Mouse (Mus musculus): ENCODE measurements around the gene Prkcz. TPM values are rescaled to one million over a fixed set of nuclear protein-coding genes. Genes with fewer than 3 reads are reported as not detected.
A peak's percentile ranks its signal among the peaks of the same experiment; 100 is the strongest.

The Prkcz gene
- polyA plus RNA-seq, 1 experiment from 2014 or later = 9.3 TPM

DNA sequence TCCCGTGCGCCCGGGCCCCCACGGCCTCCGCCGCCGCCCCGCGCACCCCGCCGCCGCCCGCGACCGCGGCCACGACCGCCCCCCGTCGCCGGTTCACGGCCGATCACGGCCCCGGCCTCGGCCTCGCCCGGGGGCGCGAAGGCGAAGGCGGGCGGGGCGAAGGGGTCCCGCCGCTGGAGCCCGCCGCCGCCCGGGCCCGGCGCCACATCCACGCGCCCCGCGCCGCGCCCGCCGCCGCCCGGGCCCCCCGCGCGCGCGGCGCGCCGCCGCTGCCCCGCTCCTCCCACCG, 138.7 kb downstream of the Prkcz start, which contains the start of gene Ski:
Gene Ski, minus strand, starts transcription at position 41 of the 289 bp plus-strand sequence.
- H3K4me3 ChIP-seq = peak within 1 kb of the TSS; percentile 96
- no peaks in the 10 kb centered on the region for H3K9me3 ChIP-seq (replicated peaks)
- 33% methylated on average over 63 of the region's 63 CpGs for WGBS
- no peak for DNase-seq (ENCODE audit: low spot score)
- H3K27ac ChIP-seq = peak within 1 kb of the TSS; percentile 99
- H3K27me3 ChIP-seq (ENCODE audit: low read depth, poor library complexity, severe bottlenecking) = no peaks in the 10 kb centered on the region
- H3K4me1 ChIP-seq = peaks cover 61% of the 10 kb centered on the region
- H3K36me3 ChIP-seq = peaks cover 8% of the 10 kb centered on the region

DNA sequence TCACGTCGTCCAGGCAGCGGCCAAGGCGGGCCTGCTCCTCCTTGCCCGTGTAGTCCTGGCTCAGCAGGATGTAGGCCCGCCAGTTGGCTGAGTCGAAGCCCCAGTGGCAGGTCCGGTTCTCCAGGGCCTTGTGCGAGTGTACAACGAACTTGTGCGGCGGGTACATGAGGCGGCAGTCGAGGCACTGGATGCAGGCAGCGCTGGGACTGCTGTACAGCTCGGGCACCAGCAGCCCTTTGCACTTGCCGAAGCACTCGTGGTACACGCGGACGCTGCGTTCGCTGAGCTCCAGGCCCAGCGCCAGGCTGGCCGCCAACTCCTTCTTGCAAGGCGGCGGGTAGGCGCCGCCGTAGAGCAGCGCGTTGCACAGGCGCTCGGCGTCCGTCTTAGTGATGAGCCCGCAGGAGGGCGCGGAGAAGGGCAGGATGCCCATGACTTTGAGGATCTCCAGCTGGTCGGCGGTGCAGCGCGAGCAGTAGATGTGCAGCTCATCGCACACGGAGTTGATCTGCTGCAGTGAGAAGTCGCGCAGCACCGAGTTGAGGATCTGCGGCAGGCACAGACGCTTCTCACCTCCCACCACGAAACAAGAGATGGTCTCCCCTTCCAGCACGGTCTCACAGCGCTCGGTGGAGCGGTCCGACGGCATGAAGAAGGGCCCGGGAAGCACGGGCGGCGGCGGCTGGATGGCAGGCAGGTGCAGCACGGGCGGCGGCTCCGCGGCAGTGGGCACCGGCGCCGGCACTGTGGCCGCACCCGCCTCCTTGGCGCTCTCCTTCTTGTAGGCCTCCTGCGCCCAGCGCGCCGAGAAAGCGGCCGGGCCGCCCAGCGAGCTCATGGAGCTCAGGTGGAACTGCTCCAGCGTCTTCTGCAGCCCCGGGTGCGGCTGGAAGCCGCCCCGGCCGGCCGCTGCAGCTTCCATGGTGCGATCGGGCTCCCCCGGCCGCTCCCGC, 139.3 kb downstream of the Prkcz start:
- Histone ChIP-seq H3K4me3 (peak overlapping the region; percentile 96), H3K36me3 (peaks cover 9% of the 10 kb centered on the region), H3K27ac (peak overlapping the region; percentile 99), H3K27me3 (ENCODE audit: low read depth, poor library complexity, severe bottlenecking) (no peaks in the 10 kb centered on the region), H3K4me1 (peaks cover 68% of the 10 kb centered on the region), H3K9me3 (replicated peaks) (no peaks in the 10 kb centered on the region)
- under 1% methylated on average over 93 of the region's 93 CpGs for WGBS
- DNase-seq (ENCODE audit: low spot score) = peak; percentile 74

DNA sequence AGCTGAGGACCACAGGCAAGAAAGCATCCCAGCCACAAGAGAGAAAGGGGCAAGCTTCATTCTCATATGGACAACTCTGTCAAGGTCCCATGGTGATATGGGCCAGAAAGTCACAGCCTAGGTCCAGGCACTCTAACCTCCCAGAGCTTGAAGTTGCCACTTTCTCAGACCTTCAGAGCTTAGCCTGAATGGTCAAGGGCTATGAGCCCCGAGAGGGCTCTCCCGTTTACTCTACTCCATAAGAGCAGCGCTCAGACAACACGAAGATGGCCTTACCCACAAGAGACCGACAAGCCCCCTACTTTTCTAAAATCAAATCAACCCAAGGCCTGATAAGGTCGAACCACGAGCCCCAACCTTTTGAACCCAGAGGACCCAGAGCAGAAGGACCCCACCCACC, 140.1 kb downstream of the Prkcz start:
- peaks cover 75% of the 10 kb centered on the region for H3K4me1 ChIP-seq
- H3K9me3 ChIP-seq (replicated peaks) = no peaks in the 10 kb centered on the region
- DNase-seq (ENCODE audit: low spot score) = no peak
- H3K27ac ChIP-seq = peak overlapping the region; percentile 99
- H3K27me3 ChIP-seq (ENCODE audit: low read depth, poor library complexity, severe bottlenecking) = no peaks in the 10 kb centered on the region
- H3K4me3 ChIP-seq = peak overlapping the region; percentile 96
- peaks cover 13% of the 10 kb centered on the region for H3K36me3 ChIP-seq
- 3% methylated on average over 7 of the region's 7 CpGs for WGBS

DNA sequence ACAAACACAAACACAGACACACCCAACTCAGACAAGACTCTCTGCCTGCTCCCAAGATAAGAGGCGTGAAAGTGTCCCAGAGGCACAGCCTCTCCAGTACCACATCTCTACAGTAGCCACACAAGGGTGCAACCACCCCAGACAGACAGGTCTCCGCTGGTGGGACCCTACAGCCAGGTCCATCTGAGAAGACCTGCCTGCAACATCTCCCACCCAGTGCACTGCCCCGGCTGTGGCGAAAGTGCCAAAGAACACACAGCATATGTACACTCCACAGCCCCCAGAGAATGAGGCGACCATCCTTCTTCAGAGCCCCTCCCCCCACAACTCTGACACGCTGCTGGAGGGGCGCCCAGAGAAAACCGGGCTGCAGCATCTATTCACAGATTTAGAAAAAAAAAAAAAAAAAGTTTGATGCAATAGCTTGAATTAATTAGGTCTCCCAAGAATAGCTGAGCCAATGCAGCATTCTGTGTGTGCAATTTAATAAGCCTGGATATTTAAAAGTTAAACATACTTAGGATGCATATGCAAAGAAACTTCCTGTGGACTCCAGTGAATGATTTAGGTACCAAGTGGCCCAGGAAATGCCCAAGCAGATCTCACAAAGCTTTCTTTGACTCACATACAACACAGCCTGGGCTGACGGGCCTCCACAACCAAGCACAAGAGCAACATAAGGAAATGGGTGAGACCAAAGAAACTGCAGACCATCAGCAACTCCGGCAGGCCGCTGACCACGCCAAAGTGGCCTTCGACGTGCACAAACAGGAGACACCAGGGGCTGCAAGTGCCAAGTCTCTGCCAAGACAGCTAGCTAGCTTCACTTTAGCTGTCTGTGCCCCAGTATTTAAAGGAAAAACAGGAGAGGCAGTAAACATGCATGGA, 140.7 kb downstream of the Prkcz start:
- Histone ChIP-seq H3K4me3 (peak overlapping the region; percentile 96), H3K36me3 (peaks cover 13% of the 10 kb centered on the region), H3K9me3 (replicated peaks) (no peaks in the 10 kb centered on the region), H3K27me3 (ENCODE audit: low read depth, poor library complexity, severe bottlenecking) (no peaks in the 10 kb centered on the region), H3K27ac (peak overlapping the region; percentile 99), H3K4me1 (peaks cover 82% of the 10 kb centered on the region)
- DNase-seq (ENCODE audit: low spot score) = peak; percentile 49
- WGBS = 15% methylated on average over 14 of the region's 14 CpGs

DNA sequence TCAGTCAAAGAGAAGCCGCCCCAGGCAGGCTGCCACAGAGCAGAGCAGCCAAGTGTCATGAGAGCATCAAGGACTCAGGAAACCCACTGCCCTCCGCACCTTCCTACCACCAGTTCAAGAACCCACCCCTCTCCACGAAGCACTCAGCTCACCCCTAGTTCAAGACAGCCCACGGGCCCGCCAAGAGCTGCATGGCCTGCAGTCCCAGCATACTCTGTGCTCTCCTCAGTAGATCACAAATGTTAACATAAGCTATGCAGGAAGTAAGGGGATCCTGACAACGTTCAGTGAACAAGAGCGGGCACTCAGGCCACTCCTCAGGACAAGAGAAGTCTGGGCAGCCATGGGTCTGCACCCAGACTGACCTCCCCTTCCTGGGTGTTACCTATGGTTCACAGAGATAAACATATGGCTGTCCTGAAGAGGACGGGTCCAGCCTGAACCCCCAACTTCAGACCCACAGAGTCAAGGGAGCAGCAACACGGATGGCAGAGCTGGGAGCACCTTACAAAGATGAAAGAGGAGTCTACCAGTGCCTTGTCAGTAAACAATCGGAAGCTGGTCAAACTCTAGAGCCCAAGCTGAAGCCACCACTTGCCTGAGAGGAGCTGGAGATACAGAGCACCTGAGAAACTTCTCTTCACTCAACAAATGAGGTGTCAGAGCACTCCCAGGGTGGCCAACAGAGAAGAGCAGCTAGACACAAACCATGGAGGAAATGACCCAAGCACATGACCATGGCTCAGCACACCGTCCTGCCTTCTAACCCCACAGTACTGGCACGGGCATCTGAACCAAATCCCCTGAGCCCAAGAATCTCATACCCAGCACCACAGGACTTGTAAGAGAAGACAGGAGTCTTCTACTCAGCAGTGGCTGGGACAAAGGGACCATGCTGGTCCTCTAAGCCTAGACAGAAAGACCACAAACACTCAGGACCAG, 141.6 kb downstream of the Prkcz start:
- Histone ChIP-seq H3K4me1 (peaks cover 91% of the 10 kb centered on the region), H3K27ac (peak overlapping the region; percentile 47)
- WGBS = 68% methylated on average over 12 of the region's 12 CpGs

DNA sequence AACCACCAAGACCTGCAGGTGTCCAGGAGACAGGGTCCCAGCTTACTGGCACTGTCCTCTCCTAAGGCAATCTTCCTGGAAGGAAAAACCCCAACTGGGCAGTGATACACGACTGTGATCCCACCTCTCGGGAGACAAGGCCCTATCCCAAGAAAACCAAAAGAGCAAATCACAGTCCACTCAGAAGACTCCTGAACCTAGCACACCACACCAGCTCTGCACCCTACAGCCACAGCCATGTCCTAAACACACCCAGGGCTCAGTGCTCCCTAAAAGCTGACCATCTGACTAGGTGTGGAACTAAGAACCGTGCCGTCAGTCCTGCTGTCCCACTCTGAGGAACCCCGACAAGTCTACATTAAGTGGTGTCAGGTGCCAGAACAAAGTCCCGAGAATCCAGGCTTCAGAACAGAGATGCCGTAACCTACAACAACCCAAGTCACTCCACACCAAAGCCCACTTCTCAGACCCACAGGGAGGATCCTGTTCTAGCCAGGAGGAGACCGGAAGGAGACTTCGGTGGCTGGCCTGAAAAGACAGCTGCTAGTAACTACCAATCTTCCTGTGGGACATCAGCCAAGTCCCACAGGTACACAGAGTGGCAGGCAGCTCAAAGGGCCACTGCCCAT, 142.9 kb downstream of the Prkcz start:
- peak overlapping the region; percentile 96; the same call in 1 of the 2 replicates for H3K4me3 ChIP-seq
- 0 out of 2 replicates have a peak overlapping the region, but pooled peaks have one; percentile 6 for H3K27ac ChIP-seq
- H3K4me1 ChIP-seq = peaks cover 93% of the 10 kb centered on the region
- 84% methylated on average over 9 of the region's 9 CpGs for WGBS
- H3K27me3 ChIP-seq (ENCODE audit: low read depth, poor library complexity, severe bottlenecking) = no peaks in the 10 kb centered on the region
- no peak for DNase-seq (ENCODE audit: low spot score)
- peaks cover 13% of the 10 kb centered on the region for H3K36me3 ChIP-seq
- no peaks in the 10 kb centered on the region for H3K9me3 ChIP-seq (replicated peaks)

More for the DNA sequence above, 141.6 kb downstream of the Prkcz start:
- Histone ChIP-seq H3K36me3 (peaks cover 13% of the 10 kb centered on the region), H3K9me3 (replicated peaks) (no peaks in the 10 kb centered on the region), H3K27me3 (ENCODE audit: low read depth, poor library complexity, severe bottlenecking) (no peaks in the 10 kb centered on the region), H3K4me3 (peak overlapping the region; percentile 96)
- DNase-seq (ENCODE audit: low spot score) = no peak

DNA sequence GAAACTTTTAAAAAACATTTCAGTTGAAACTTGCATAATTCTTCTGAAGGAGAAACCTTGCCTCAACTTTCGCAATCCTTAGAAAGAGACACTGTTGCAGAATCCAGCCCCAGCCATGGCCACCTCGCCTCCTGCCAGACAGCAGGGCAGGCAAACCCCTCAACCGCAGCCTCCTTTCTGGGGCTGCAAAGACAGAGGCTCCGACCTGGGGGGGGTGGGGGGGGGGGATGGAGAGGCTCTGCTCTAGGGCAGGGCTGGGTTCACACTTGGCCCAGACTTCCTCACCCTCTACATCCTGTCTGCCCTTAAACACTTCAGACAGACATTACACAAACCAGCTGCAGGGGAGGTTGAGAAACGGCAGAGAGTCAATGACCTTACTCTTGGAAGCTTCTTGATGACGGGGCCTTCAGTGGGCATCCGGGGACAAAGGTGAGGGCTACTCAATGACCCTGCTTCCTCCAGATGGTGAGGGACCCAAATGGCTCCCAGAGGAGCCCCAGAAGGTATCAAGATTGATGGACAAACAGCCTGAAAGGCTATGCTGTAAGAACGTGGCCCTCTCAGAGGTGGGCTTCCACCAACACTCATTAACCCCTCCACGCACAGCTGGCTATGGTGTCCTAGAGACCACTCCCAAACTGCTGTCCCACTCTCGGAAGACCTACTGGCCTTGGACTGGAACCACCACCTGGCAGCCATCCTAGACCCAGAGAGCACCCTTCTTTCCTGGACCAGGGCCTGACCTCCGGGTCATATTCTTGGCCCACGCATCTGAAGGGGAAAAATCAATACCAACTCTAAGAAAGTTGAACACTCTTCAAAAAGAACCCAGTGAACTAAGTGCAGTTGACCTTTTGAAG, 143.7 kb downstream of the Prkcz start:
- Histone ChIP-seq H3K4me1 (peaks cover 96% of the 10 kb centered on the region), H3K4me3 (peak overlapping the region; percentile 20), H3K9me3 (replicated peaks) (no peaks in the 10 kb centered on the region), H3K27ac (0 out of 2 replicates have a peak overlapping the region, but pooled peaks have one; percentile 6), H3K36me3 (peaks cover 13% of the 10 kb centered on the region), H3K27me3 (ENCODE audit: low read depth, poor library complexity, severe bottlenecking) (no peaks in the 10 kb centered on the region)
- 40% methylated on average over 12 of the region's 12 CpGs for WGBS
- no peak for DNase-seq (ENCODE audit: low spot score)

DNA sequence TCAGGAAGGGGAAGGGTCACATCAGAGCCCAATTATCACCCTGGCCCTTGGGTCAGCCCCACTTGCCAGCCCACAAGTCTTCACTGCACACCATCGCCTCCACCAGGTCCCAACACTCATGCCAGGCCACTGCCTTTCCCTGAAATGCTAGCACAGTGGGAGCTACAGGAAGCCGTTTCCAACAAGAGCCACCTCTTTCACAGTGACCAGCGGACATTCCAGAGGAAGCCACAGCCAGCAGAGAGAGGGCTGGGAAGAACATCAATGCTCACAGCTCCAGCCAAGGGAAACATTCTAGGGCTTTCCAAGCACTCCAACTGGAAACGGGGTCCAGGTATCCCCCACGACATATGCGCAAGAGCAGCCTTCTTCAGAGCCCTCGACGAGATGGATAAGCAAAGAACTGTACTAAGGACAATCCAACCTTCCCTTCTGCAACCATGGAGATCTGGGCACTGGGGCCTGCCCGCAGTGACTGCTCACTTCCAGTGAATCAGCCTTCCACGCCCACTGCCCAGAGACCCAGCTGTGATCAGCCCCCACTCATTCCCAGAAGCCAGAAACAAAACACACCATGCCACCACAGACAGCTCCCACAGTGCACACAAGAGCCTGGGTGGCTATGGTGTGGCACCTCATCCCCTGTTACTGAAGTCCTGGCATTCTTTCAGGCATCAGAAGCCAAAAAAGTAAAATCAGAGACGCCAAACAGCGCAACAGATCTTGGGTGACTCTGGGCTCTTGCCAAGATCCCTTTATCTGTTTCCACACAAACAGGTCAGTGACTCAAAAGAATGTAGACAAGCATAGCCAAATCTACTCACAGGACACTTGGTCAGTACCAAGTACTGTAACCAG, 145.2 kb downstream of the Prkcz start:
- no peaks in the 10 kb centered on the region for H3K9me3 ChIP-seq (replicated peaks)
- H3K4me3 ChIP-seq = peak overlapping the region; percentile 10; the same call in 1 of the 2 replicates
- no peaks in the 10 kb centered on the region for H3K27me3 ChIP-seq (ENCODE audit: low read depth, poor library complexity, severe bottlenecking)
- peaks cover 95% of the 10 kb centered on the region for H3K4me1 ChIP-seq
- 66% methylated on average over 12 of the region's 12 CpGs for WGBS
- 0 out of 2 replicates have a peak overlapping the region, but pooled peaks have one; percentile 15 for H3K27ac ChIP-seq
- H3K36me3 ChIP-seq = peaks cover 24% of the 10 kb centered on the region
- no peak for DNase-seq (ENCODE audit: low spot score)

DNA sequence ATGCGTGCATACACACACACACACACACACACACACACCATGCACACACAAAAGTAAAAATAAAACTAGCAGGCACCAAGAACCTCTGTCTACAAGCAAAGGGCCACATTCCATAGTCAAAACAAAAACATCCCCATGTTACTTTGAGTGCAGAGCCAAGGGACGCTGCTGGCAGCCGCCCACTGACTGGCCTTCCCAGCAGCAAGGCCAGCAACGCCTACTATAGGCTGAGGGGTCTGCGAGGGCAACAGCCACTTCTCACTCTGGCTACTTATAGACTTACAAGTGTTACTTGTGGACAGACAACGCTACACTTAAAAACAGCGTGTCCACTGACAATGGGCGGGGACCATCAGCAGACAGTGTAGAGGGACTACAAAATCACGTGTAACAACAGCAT, 146.0 kb downstream of the Prkcz start:
- no peak overlapping the region for H3K4me3 ChIP-seq
- H3K9me3 ChIP-seq (replicated peaks) = no peaks in the 10 kb centered on the region
- H3K27ac ChIP-seq = 0 out of 2 replicates have a peak overlapping the region, but pooled peaks have one; percentile 11
- H3K4me1 ChIP-seq = peaks cover 88% of the 10 kb centered on the region
- no peak for DNase-seq (ENCODE audit: low spot score)
- H3K27me3 ChIP-seq (ENCODE audit: low read depth, poor library complexity, severe bottlenecking) = no peaks in the 10 kb centered on the region
- peaks cover 32% of the 10 kb centered on the region for H3K36me3 ChIP-seq
- WGBS = 59% methylated on average over 9 of the region's 9 CpGs

DNA sequence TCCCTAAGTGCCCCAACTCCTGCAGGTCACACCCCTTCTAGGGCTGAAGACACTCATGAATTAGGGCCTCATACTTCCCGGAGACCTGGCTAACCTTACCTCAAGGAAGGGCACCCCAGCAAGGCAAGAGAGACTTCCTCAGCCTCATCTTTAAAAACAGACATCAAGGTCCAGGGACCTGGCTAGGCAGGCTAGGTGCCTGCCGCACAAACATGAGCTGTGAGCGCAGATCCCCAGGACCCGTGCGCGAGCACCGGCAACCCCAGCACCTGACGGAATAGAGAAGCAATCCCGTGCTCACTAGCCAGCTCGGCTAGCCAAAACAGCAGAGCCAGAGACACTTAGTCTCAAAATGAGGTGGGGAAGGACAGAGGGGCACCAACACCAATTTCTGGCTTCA, 146.4 kb downstream of the Prkcz start:
- 81% methylated on average over 10 of the region's 10 CpGs for WGBS
- H3K27me3 ChIP-seq (ENCODE audit: low read depth, poor library complexity, severe bottlenecking) = no peaks in the 10 kb centered on the region
- H3K9me3 ChIP-seq (replicated peaks) = no peaks in the 10 kb centered on the region
- no peak for DNase-seq (ENCODE audit: low spot score)
- peaks cover 84% of the 10 kb centered on the region for H3K4me1 ChIP-seq
- H3K4me3 ChIP-seq = no peak overlapping the region
- H3K36me3 ChIP-seq = peaks cover 36% of the 10 kb centered on the region
- H3K27ac ChIP-seq = 0 out of 2 replicates have a peak overlapping the region, but pooled peaks have one; percentile 11
